ENCODE assay signal across 26 mouse cellular contexts in the genomic region with DNA sequence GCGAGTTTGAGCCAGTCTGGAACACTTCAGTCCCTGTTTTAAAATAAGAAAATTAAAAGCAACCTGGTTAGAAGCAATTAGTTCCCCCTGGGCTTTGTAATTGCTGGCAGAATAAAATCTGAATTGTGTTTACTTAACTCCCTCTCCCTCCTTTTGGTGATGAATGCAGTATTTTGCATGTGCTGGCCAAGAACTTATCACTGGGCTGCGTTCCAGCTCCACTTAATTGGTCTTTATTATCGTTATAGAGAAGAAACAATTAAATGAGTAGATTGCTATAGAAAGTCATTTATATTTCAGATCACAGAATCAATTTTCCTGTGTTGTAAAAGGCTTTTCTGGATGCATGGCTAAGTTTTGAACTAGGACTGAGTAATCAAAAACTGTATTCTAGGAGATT. TPM values are rescaled to one million over a fixed set of nuclear protein-coding genes. Genes with fewer than 3 reads are reported as not detected.
A peak's percentile ranks its signal among the peaks of the same experiment; 100 is the strongest.
DNase-seq lines count a peak whose midpoint lies in the region; ATAC-seq and TF ChIP-seq lines count a peak whose summit lies in the region.
"Had no signal": no experiment of that assay in that cellular context is flagged by ENCODE, and none has a peak within 500 bp of the region (broad histone marks: within the 10 kb centered on the region; RNA-seq: fewer than 3 reads in every experiment).

No protein-coding gene starts in this region.

- H3K4me1 ChIP-seq in hindbrain, embryonic 14.5 days (replicated peaks; ENCODE audit: control insufficient read depth, insufficient read depth, low read length) = no peaks in the 10 kb centered on the region
- H3K4me1 ChIP-seq in hindbrain, embryonic 11.5 days (replicated peaks; ENCODE audit: control insufficient read depth, insufficient read depth, low read length) = no peaks in the 10 kb centered on the region
- no peaks in the 10 kb centered on the region for H3K4me1 ChIP-seq in lung, embryonic 14.5 days (ENCODE audit: insufficient read depth)
- H3K4me1 ChIP-seq: embryonic facial prominence, embryonic 12.5 days; embryonic facial prominence, embryonic 15.5 days; heart, embryonic 12.5 days; heart, embryonic 15.5 days; hindbrain, embryonic 10.5 days; hindbrain, embryonic 15.5 days had no signal

- H3K27ac ChIP-seq in hindbrain, embryonic 14.5 days = no peak overlapping the region
- no peak overlapping the region for H3K27ac ChIP-seq in hindbrain, embryonic 11.5 days (ENCODE audit: low read depth, low read length)
- H3K27ac ChIP-seq in lung, embryonic 14.5 days (ENCODE audit: low read depth) = no peak overlapping the region
- H3K27ac ChIP-seq: embryonic facial prominence, embryonic 12.5 days; embryonic facial prominence, embryonic 15.5 days; forebrain, embryonic 13.5 days; heart, embryonic 15.5 days; hindbrain, embryonic 10.5 days; hindbrain, embryonic 15.5 days had no signal

- no peak for TF ChIP-seq POLR2A in brain, embryonic 14.5 days (IDR thresholded peaks at IDR 0.05; ENCODE audit: borderline replicate concordance, extremely low read depth, insufficient read depth, insufficient read length, poor library complexity, severe bottlenecking)

- peaks cover 71% of the 10 kb centered on the region for H3K36me3 ChIP-seq in hindbrain, embryonic 14.5 days (replicated peaks; ENCODE audit: control insufficient read depth, insufficient read depth)
- H3K36me3 ChIP-seq in hindbrain, embryonic 11.5 days (ENCODE audit: control insufficient read depth, insufficient read depth, low read length) = 0 out of 2 replicates have a peak, but pooled peaks cover 4% of the 10 kb centered on the region
- H3K36me3 ChIP-seq in lung, embryonic 14.5 days (ENCODE audit: insufficient read depth) = peaks cover 63% of the 10 kb centered on the region

- no peak overlapping the region for H3K9ac ChIP-seq in hindbrain, embryonic 14.5 days
- no peak overlapping the region for H3K9ac ChIP-seq in hindbrain, embryonic 11.5 days (ENCODE audit: low read depth, low read length)
- H3K9ac ChIP-seq in lung, embryonic 14.5 days = no peak overlapping the region
- H3K9ac ChIP-seq: embryonic facial prominence, embryonic 12.5 days; embryonic facial prominence, embryonic 15.5 days; forebrain, embryonic 13.5 days; heart, embryonic 12.5 days; heart, embryonic 15.5 days; hindbrain, embryonic 15.5 days had no signal

- no peaks in the 10 kb centered on the region for H3K27me3 ChIP-seq in hindbrain, embryonic 14.5 days (ENCODE audit: control insufficient read depth, insufficient read depth, low read length)
- H3K27me3 ChIP-seq in hindbrain, embryonic 11.5 days (ENCODE audit: control insufficient read depth, insufficient read depth, low read length) = no peaks in the 10 kb centered on the region
- H3K27me3 ChIP-seq in lung, embryonic 14.5 days (ENCODE audit: insufficient read depth, low read length) = no peaks in the 10 kb centered on the region
- H3K27me3 ChIP-seq: embryonic facial prominence, embryonic 12.5 days; embryonic facial prominence, embryonic 15.5 days; forebrain, embryonic 13.5 days; heart, embryonic 12.5 days; heart, embryonic 15.5 days; hindbrain, embryonic 15.5 days had no signal

- H3K4me3 ChIP-seq in hindbrain, embryonic 14.5 days (replicated peaks; ENCODE audit: low read length) = no peak overlapping the region
- no peak overlapping the region for H3K4me3 ChIP-seq in hindbrain, embryonic 11.5 days (ENCODE audit: low read depth, low read length)
- H3K4me3 ChIP-seq in lung, embryonic 14.5 days (ENCODE audit: low read depth, low read length) = no peak overlapping the region
- H3K4me3 ChIP-seq: embryonic facial prominence, embryonic 12.5 days; embryonic facial prominence, embryonic 15.5 days; forebrain, embryonic 13.5 days; heart, embryonic 12.5 days; heart, embryonic 15.5 days; hindbrain, embryonic 10.5 days; hindbrain, embryonic 15.5 days had no signal

- H3K4me2 ChIP-seq in hindbrain, embryonic 14.5 days (replicated peaks) = no peak overlapping the region
- no peak overlapping the region for H3K4me2 ChIP-seq in hindbrain, embryonic 11.5 days (replicated peaks; ENCODE audit: low read depth, low read length)
- H3K4me2 ChIP-seq in lung, embryonic 14.5 days = no peak overlapping the region
- H3K4me2 ChIP-seq: embryonic facial prominence, embryonic 12.5 days; embryonic facial prominence, embryonic 15.5 days; forebrain, embryonic 13.5 days; heart, embryonic 12.5 days; heart, embryonic 15.5 days; hindbrain, embryonic 15.5 days had no signal

- H3K9me3 ChIP-seq in hindbrain, embryonic 14.5 days (ENCODE audit: control insufficient read depth, low read length) = no peaks in the 10 kb centered on the region
- no peaks in the 10 kb centered on the region for H3K9me3 ChIP-seq in hindbrain, embryonic 11.5 days (ENCODE audit: control insufficient read depth, low read length)
- H3K9me3 ChIP-seq in lung, embryonic 14.5 days (ENCODE audit: low read depth, low read length) = no peaks in the 10 kb centered on the region
- H3K9me3 ChIP-seq: embryonic facial prominence, embryonic 12.5 days; embryonic facial prominence, embryonic 15.5 days; forebrain, embryonic 13.5 days; heart, embryonic 12.5 days; heart, embryonic 15.5 days; hindbrain, embryonic 10.5 days; hindbrain, embryonic 15.5 days had no signal

- DNase-seq in hindbrain, embryonic 14.5 days (ENCODE audit: low spot score) = peak; percentile 36
- DNase-seq in hindbrain, embryonic 11.5 days (ENCODE audit: low spot score) = no peak
- DNase-seq in lung, embryonic 14.5 days = peak; percentile 62
- DNase-seq in lung, adult 18-20 months = no peak
- DNase-seq in brain, adult 2 months (ENCODE audit: low read depth, low spot score) = peak; percentile 10
- DNase-seq in brain, embryonic 14.5 days (ENCODE audit: low read depth) = peak; percentile 72
- DNase-seq: adrenal gland, adult 2 months; adrenal gland, postnatal 14 days; cerebellum, adult 11 months; cerebellum, adult 2 months; cerebellum, adult 9-11 months; cerebellum, postnatal 25 days; gastrocnemius, postnatal 25 days; heart, adult 18-20 months; heart, postnatal 10 days; heart, postnatal 36 days had no signal

- no peak for TF ChIP-seq CTCF in lung, embryonic 14.5 days (IDR thresholded peaks at IDR 0.05; ENCODE audit: low read depth)
- no peak for TF ChIP-seq CTCF in brain, embryonic 14.5 days (IDR thresholded peaks at IDR 0.05; ENCODE audit: borderline replicate concordance, extremely low read depth, insufficient read depth, insufficient read length)

- WGBS in hindbrain, embryonic 14.5 days = 76% methylated on average over 3 of the region's 3 CpGs
- 97% methylated on average over 3 of the region's 3 CpGs for WGBS in hindbrain, embryonic 11.5 days
- WGBS in lung, embryonic 14.5 days = 60% methylated on average over 3 of the region's 3 CpGs

- no peak for ATAC-seq in hindbrain, embryonic 14.5 days (ENCODE audit: low FRiP score)
- no peak for ATAC-seq in hindbrain, embryonic 11.5 days (ENCODE audit: low FRiP score)
- no peak for ATAC-seq in lung, embryonic 14.5 days (ENCODE audit: insufficient read depth)
- ATAC-seq: CD4-positive, CD25-positive, alpha-beta regulatory T cell, adult 4 months; forebrain, embryonic 13.5 days; inflammation-experienced regulatory T-cells, adult 6 months; intestine, embryonic 16.5 days had no signal

RNA-seq across cellular contexts. Expression of a gene that starts 31.8 kb away (rescaled TPM):
- 166 and 182 TPM in 2 replicates for polyA plus RNA-seq in hindbrain, embryonic 14.5 days (2014; fragmentation: Nextera tagmentation; extraction: Ambion mirVana)
- 245 and 266 TPM in 2 replicates for polyA plus RNA-seq in hindbrain, embryonic 11.5 days (2014; fragmentation: Nextera tagmentation; extraction: Ambion mirVana)
- 233 and 236 TPM in 2 replicates for polyA plus RNA-seq in lung, embryonic 14.5 days (2014; fragmentation: Nextera tagmentation; extraction: Ambion mirVana)
- polyA plus RNA-seq in brain, embryonic 14.5 days (2012; rRNA removed) = 55.6 and 77.9 TPM in 2 replicates

RNA-seq across cellular contexts. Expression of a gene that starts 32.3 kb away (rescaled TPM):
- polyA plus RNA-seq in hindbrain, embryonic 14.5 days (2014; fragmentation: Nextera tagmentation; extraction: Ambion mirVana) = 34.5 and 35.9 TPM in 2 replicates
- polyA plus RNA-seq in hindbrain, embryonic 11.5 days (2014; fragmentation: Nextera tagmentation; extraction: Ambion mirVana) = 35.3 and 43.8 TPM in 2 replicates
- polyA plus RNA-seq in lung, embryonic 14.5 days (2014; fragmentation: Nextera tagmentation; extraction: Ambion mirVana) = 33.2 and 36.2 TPM in 2 replicates
- 13.9 and 14.6 TPM in 2 replicates for polyA plus RNA-seq in brain, embryonic 14.5 days (2012; rRNA removed)

Comparison
In these comparisons a context has a peak if more than half of its experiments do, and no peak if none do; other contexts are left out.
1. DNase-seq: peak in hindbrain, embryonic 14.5 days (single experiment), lung, embryonic 14.5 days (single experiment), brain, adult 2 months (single experiment) and brain, embryonic 14.5 days (single experiment); none in hindbrain, embryonic 11.5 days (single experiment) and lung, adult 18-20 months (0 of 2).